Mouse (Mus musculus): Measurements from ENCODE around the gene AI854703.
"Not testable (repeated sequence)": the region's sequence is repeated elsewhere in the genome, so short reads cannot be mapped to it uniquely, and the experiment has no call there.

The AI854703 gene

DNA sequence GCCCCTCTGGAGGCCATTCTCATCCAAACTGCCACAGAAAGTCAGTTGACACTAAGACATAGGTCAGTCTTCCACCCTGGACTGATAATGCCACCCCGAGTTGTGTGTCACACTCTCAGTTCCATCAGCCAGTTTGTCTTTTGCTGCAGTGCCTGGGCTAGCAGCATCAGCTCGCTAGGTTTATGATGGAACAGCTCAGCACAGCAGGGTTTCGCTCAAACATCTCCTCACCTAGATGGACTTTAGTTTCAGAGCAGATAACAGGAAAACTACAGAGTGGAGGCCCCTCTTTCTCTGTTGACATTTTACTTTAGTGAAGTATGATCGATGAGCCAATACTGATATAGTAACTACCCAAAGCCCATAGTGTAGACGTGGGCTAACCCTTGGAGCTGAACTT lies 11.8 kb upstream of the AI854703 start:
- DNase-seq (ENCODE audit: low read depth, low spot score) = no peak

DNA sequence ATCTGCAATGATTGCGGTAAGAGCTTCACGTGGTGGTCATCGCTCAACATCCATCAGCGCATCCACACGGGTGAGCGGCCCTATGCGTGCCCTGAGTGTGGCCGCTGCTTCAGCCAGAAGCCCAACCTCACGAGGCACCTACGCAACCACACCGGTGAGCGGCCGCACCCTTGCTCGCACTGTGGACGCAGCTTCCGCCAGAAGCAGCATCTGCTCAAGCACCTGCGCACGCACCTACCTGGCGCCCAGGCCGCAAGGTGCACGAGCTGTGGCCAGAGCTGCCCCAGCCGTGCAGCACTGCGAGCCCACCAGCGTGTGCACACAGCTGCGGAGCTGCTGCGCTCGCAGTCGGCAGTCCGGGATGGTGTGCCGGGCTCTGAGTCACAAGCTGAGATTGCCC lies 6.5 kb upstream of the AI854703 start:
- no peak for DNase-seq (ENCODE audit: low read depth, low spot score)

DNA sequence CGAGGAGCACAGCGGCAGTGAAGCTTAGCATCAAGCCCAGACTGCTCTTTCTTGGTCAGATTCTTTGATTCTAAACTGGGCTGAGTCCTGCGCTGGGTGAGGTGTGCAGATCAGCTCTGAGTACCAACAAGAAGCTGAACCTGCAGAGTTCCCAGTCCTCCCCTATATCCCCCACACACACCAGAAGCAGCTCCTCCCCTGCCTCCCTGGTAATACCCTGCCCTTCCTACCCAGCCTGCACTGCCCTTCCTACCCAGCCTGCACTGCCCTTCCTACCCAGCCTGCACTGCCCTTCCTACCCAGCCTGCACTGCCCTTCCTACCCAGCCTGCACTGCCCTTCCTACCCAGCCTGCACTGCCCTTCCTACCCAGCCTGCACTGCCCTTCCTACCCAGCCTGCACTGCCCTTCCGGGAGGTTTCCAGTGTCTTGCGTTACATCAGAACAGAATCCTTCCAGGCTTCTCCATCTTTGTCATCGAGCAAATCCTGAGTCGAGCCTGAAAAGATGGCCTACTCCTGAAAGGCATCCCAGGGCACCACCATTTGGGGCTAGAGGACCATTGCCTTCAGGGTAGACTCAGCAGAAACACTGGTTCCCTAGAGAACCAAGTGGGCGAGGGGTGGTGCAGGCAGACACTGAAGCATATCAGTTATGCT lies 4.2 kb upstream of the AI854703 start:
- DNase-seq (ENCODE audit: low read depth, low spot score) = not testable (repeated sequence)

DNA sequence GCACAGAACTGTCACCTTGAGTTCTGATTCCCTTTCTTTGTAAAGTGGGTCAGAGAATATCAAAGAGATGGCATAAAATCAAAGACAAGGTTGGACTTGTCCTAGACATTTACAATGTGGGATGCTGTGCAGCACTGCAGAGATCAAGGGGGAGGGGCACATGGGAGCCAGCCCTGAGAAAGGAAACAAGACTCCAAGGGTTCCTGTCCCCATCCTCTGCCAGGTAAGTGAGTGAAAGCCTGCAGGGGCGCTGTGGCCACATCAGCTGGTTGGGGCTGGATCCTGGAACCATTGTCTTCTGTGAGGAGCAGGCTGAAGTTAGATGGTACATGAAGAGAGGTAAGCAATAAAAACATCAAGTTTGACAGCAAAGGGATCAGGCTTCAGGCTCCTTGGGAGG lies 3.1 kb upstream of the AI854703 start:
- DNase-seq (ENCODE audit: low read depth, low spot score) = no peak

DNA sequence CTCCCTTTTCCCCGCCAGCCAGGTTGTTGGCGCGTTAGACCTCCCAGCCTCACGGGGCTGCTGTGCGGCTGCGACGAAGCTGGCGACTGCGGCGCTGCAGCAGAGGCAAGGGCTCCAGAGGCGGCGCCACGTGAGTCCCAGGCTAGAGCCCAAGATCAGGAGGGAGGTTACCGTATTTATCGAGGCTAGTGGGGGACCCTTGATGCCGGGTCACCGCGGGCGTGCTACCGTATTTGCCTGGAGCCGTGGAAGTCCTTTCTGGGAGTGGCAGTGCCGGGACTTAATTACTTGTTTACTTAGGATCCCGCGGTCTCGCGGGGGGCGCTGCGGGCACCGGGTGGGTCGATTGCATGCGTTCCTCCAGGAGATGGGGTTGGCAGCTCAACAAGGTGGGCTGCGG lies 420 bp downstream of the AI854703 start:
- no peak for DNase-seq (ENCODE audit: low read depth, low spot score)

DNA sequence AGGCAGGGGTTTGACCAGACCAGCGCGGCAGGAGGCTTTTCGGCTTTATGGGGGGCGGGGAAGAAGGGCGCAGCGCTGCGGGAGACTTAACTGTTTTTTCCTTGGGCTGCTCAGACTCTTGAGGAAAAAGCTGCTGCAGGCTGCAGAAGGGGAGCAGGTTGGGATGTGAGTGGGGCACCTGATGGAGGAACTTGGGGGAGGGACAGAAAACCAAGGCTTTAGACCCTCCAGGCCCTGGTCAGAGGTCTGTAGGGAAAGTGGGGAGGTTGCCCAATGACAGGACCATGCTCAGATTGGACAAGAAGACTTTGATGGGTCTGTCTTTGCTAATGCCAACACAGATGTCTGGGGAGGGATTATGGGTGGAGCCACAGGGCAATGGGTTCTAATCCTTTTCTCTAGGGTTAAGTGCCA lies 954 bp downstream of the AI854703 start:
- DNase-seq (ENCODE audit: low read depth, low spot score) = no peak

DNA sequence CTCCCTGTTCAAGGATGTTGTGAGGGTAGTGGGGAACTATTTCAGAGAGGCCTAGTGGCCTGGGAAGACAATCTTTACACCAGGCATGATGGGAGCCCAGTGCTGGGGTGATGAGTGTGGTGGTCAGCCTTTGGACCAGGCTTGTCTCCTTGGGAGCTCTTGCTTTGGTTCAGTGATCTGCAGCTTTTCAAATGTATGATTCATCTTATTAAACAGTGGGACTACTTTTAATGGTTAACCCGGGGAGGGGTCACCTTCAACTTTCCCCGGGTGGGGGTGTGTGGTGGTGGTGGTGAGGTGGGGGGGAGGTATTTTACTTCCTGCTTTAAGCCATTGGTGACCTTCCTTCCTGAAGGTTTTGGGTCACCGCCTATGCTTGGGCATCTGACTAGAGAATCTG lies 1.8 kb downstream of the AI854703 start:
- DNase-seq (ENCODE audit: low read depth, low spot score) = no peak

DNA sequence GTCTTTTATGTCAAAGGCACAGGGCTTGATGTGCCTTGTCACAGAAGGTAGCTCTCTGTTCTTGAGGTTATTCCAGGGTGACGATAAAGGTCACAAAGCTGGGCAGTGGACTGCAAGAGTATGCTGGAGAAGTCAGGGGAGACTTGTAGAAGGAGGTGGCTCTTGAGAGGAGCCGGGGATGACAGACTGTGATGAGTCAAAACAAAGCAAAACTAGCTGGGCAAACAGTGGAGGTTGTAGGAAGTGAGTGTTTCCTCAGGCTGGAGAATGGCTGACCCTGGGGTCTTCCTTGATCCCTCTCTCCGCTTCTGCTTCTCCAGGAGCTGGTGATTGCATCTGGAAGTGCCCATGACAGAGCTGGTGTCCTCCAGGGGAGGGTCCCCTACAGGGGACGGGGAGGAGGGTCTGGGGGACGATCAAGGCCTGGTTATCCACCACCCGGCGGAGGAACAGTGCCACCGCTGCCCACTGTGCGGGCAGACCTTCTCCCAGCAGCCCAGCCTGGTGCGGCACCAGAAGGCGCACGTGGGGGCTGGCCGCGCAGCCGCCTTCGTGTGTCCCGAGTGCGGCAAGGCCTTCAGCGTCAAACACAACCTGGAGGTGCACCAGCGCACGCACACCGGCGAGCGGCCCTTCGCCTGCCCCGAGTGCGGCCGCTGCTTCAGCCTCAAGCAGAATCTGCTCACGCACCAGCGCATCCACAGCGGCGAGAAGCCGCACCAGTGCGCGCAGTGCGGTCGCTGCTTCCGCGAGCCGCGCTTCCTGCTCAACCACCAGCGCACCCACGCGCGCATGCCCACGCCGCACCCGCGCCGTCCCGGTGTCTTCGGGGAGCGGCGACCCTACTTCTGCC lies 2.5 kb downstream of the AI854703 start:
- no peak for DNase-seq (ENCODE audit: low read depth, low spot score)

DNA sequence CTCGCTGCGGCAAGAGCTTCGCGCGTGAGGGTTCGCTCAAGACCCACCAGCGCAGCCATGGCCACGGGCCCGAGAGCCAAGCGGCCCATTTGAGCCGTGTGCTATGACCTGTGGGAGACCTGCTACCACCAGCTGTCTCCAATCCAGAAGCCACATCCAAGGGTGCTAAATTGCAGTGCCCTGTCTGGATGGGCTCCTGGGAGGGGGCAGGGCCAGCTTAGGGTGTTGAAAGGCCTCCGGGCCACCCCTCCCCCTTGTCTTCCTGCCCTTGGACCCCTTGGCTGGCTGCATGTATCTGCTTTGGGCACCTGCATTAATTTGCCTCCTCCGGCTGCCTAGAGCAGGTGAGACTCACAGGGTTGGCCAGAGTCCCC lies 3.1 kb downstream of the AI854703 start:
- no peak for DNase-seq (ENCODE audit: low read depth, low spot score)

DNA sequence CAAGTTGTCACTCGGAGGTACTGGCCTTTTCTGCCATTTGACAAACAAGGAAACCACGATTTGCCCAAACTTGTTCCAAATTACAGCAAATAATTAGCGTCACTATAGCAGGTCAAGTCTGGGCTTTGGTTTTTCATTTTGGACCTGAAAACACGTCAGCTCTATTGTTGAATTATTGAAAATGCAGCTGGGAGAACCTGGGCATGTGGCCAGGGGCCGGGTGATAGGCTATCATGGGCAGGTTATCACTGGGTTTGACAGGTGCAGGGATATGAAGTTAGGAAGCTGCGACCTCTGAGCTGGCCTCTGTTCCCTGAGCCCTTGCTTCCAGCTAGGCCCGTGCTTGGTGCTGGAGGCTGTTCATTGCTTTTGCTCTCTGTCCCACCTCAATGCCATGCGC lies 4.3 kb downstream of the AI854703 start:
- DNase-seq (ENCODE audit: low read depth, low spot score) = no peak

DNA sequence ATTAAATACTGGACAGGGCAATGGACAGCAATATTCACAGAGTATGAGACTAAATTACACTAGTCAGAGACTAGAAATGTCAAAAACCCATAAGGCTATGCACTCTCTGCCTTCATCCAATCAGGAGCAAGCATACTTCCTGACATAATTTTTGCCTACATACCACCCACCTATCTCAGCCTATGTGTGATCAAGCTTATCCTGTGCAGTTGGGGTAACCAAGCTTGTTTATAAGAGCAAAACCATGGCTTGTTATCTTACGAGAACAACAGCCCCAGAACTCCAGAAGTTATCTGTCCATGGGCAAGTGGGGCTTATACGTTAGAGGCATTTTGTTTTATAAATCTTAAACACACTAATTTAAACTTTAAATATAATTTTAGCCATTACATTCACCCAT lies 8.5 kb downstream of the AI854703 start:
- DNase-seq (ENCODE audit: low read depth, low spot score) = no peak

DNA sequence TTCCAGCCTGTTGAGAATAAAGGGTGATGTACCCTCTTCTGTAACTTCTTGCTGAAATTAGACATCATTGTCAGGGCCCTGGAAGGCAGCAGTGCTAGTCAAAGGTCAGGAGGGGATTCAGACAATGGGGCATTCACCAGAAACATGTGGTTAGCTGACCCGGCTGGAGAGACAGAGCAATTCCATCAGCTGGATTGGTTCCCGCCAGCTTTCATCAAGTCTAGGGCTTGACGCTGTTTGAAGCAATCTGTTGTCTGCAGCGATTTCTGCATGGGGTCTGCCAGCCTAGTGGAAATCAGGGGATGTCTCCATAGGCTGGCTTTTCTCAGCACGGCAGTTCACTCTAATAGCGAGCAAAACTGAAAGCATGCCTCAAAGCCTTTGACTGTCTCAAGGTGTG lies 10.0 kb downstream of the AI854703 start:
- no peak for DNase-seq (ENCODE audit: low read depth, low spot score)

DNA sequence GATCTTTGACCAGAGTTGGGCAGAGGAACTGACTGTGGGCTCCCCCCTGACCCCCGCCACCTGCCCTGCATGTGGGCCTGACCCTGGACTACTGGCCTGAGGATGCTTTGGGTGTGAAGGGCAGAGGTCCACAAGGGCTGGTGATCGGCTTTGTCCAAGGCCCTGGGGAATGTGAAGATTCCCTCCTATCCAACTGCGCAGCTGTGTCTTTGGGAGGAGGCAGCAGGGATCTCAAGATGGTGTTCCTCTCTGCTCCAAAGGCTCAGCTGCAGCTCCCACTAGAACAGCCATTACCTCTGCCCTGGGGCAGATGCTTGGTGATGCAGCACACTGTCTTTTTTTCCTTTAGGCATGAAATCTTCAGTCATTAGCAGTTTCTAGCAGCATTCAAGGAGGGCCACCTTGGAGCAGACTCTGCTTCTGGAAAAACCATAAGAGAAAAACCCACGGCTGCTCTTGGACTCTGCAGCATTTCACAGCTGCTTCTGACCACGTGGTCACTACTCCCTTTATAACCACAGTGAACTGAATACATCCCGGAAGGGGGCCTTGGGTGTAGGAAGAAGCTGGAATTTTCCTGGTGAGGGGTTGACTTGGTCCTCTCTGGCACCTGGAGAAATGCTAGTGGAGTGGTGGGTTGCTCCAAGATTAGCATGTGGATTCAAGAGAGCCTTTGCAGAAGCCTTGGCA lies 11.4 kb downstream of the AI854703 start:
- no peak for DNase-seq (ENCODE audit: low read depth, low spot score)

DNA sequence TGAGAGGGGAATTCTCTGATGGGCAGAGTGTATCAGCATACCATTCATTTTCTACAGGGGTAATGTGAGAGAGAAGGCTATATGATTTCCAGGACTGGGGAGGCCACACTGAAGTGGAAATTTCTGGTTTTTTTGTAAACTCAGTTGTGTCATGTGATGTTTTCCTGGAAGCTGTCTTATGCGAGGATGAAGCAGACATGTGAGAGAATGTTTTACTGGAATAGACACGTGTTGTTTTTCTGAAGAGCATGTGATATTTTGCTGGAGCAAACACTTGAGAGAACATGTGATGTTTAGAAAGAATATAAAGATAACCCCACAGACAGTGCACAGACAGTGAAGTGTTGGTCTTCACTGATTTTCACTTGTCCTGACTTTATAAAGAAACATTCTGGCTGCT lies 12.0 kb downstream of the AI854703 start:
- no peak for DNase-seq (ENCODE audit: low read depth, low spot score)

DNA sequence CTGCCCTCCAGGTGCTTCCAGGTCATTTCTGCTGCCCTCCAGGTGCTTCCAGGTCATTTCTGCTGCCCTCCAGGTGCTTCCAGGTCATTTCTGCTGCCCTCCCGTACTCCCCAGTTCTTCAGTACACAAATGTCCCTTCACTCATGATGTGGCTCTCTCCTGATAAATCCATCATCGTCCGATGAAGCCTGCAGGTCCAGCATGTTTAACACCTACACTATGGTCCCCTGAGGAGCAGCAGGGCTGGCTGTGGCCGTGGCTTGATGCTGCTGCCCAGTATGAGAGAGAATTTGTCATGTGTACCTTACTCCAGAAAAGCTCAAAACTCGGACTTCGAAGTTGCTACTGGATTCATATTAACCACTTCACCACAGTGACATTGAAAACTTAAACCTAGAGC lies 14.8 kb downstream of the AI854703 start:
- DNase-seq (ENCODE audit: low read depth, low spot score) = no peak

DNA sequence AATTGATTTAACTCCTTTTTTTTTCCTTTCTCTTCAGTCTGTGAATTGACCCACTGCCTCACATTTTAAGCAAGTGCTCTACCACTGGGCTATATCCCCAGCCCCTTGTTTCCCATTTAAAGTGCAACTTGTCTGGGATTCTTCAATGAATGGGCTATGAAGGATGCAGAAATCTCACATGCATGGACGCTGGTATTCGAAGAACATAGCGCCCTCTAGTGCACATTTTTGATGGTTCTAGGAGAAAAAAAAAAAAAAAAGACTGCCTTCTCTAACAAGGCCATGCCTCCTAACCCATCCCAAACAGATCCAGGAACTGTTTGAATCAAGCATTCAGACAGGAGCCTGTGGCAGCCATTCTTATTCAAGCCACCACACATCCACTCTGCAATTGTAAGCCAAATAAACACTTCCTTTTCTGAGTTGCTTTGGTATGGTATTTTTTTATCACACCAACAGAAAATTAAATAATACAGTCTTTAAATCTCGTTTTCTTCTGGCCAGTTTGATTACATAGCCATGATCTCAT lies 16.3 kb downstream of the AI854703 start:
- peak; percentile 65 for DNase-seq (ENCODE audit: low read depth, low spot score)

DNA sequence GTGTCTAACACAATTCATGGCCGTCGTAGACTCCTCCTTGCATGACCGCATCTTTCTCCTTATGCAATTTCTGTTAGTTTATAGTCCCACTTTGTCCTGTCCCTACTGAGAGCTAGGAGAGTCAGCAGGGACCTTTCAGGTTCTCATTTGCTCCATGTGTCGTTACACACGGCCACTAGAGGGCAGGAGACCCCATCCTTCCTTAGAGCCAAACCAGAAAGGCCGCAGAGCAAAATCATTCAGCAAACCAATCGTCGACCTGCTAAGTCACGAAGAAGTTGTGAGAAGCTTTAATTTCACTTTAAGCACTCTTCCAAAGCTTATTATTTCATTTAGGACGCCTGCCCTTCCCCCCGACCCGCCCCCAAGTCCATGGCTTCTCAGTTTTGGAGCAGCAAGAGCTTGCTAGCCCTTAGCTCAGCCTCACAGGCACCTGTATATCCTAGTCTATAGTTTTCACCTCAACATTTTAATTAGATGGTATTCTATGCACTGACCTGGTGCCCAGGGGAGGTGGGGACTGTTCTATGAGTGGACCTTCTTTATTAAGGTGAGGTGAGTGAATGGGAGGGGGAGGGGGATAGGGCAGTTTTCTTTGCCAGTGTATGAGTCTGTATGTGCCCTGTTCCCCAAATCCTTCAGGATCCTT lies 19.2 kb downstream of the AI854703 start:
- peak; percentile 64 for DNase-seq (ENCODE audit: low read depth, low spot score)

DNA sequence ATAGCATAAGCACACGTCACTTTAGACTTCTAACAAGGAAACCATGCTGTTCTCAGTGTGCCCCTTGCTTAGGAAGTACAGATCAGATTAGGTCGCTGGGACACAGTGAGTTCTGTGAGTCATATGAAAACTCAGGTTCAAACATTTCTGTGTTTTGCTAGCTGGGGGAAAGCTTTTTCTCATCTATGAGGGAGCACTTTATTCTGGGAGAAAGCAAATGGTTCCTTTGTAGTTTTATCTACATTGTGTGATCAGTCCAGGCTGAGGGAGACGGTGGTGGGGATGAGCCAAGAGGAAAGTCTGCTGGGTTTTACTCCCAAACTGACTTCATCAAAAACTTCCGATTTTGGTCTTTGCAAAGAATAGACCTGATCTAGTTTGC lies 19.7 kb downstream of the AI854703 start:
- DNase-seq (ENCODE audit: low read depth, low spot score) = no peak

DNA sequence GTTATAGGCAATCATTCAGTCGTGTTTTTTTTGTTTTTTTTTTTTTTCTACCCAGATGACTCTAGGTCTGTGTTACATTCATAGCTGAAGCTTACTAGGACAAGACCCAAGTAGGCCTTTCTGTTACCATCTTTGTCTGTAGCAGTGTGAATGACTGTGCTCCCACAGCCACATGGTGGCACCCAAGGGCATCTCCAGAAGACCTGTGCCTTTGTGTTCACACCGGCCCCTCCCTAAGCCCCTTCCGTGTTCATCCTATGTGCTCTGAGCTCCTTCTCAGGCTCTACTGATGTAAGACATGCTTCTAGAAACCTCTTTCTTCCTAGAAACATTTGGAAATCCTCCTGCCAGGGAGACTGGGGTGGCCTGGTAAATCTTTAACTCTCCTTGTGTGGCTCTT lies 20.4 kb downstream of the AI854703 start, which contains the start of gene Gimap8:
TSS of gene Gimap8 (plus strand) at position 240 of the 400 bp plus-strand sequence.
- DNase-seq (ENCODE audit: low read depth, low spot score) = no peak

DNA sequence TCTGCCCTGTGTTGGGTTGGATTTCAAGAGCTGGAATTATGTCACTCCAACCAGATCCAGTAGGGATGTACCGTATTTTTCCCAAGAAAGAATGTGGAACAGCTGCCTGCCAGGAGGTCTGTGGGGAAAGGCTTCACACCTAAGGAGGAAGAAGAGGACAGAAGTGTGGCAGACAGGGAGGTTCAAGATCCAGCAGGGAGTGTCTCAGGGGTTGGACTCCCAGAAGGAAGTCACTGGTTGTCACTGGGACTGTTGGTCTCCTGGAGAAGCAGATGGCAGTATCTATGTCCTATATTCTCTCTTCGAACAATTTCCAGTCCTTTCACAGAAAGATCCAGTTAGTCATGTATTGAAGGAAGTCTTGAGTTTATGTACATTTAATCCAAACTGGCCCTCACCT lies 21.0 kb downstream of the AI854703 start:
- no peak for DNase-seq (ENCODE audit: low read depth, low spot score)

DNA sequence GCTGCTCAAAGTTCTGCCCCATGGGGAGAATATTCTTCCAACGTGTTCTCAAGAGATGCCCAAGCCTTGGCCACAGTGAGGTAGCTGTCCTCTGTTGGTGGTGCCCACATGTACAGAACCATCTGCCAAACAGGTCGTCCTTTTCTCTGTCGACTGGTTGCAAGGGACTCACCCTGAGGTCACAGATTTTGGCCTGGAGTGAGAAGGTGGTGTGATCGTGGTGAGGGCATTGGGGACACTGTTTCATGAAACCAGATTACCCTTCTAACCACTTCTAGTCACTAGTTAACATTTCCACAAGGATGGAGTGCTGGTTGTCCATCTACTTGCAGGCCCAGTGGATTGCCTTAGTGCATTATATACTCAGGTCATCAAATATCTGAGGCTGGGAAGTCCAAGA lies 22.2 kb downstream of the AI854703 start:
- no peak for DNase-seq (ENCODE audit: low read depth, low spot score)

DNA sequence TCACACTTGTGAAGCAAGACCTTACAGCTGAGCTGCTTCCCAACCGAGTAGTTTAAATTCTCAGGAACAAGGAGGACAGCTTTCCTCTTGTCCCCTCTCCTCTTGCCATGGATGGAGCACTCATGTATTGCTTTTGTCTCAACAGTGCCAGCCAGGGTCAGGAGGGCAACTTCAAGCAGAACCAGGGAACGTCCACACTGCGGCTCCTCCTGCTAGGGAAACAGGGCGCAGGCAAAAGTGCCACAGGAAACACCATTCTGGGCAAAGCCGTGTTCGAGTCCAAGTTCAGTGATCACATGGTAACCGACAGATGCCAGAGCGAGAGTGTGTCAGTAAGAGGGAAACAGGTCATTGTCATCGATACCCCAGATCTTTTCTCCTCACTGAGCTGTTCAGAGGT lies 23.5 kb downstream of the AI854703 start:
- DNase-seq (ENCODE audit: low read depth, low spot score) = no peak
